Mouse (Mus musculus) forebrain, embryonic 16.5 days (tissue): ENCODE measurements around the gene Col4a3bp. TPM values are rescaled to one million over a fixed set of nuclear protein-coding genes. Genes with fewer than 3 reads are reported as not detected.

Source experiments
- ATAC-seq: fragments of 200-750 bp; cut with Nextera tagmentation; 2 replicates; pipeline ENCODE4 v1.8.0; 2017; ENCODE audit warnings: mild to moderate bottlenecking, moderate library complexity
- H3K27ac ChIP-seq: fragments of 300-500 bp; sonication (generic); 2 replicates; pipeline ENCODE4 v1.5.1; 2014; ENCODE audit warnings: low read length, control low read depth
- H3K27me3 ChIP-seq: fragments of 300-500 bp; sonication (generic); replicated peaks from 2 replicates; pipeline ENCODE4 v1.6.1; 2014; ENCODE audit warnings: low read length; ENCODE audit not compliant: control insufficient read depth, insufficient read depth
- H3K36me3 ChIP-seq: fragments of 300-500 bp; sonication (generic); 2 replicates; pipeline ENCODE4 v1.6.1; 2014; ENCODE audit not compliant: control insufficient read depth, insufficient read depth
- H3K4me1 ChIP-seq: fragments of 300-500 bp; sonication (generic); replicated peaks from 2 replicates; pipeline ENCODE4 v1.6.1; 2014; ENCODE audit warnings: low read length; ENCODE audit not compliant: control insufficient read depth, insufficient read depth
- H3K4me2 ChIP-seq: fragments of 300-500 bp; sonication (generic); 2 replicates; pipeline ENCODE4 v1.6.1; 2014; ENCODE audit warnings: mild to moderate bottlenecking, low read length, control low read depth
- H3K4me3 ChIP-seq: fragments of 300-500 bp; sonication (generic); replicated peaks from 2 replicates; pipeline ENCODE4 v1.5.1; 2014; ENCODE audit warnings: mild to moderate bottlenecking, low read length, control low read depth
- H3K9ac ChIP-seq: fragments of 300-500 bp; sonication (generic); replicated peaks from 2 replicates; pipeline ENCODE4 v1.6.1; 2014; ENCODE audit warnings: low read depth, low read length, control low read depth
- H3K9me3 ChIP-seq: fragments of 300-500 bp; sonication (generic); 2 replicates; pipeline ENCODE4 v1.6.1; 2016; ENCODE audit warnings: low read length; ENCODE audit not compliant: control insufficient read depth
- WGBS: fragments of 180-500 bp; shearing (Covaris S2); extraction: QIAGEN DNeasy Blood & Tissue Kit; methylation state at CpG from one replicate; pipeline ENCODE4 v1.1.7; 2014; 5-methylcytosine and 5-hydroxymethylcytosine counted together
- polyA plus RNA-seq: library from polyadenylated mRNA; unstranded; fragments of >200 nt; fragmentation: Nextera tagmentation; extraction: Ambion mirVana; gene quantifications from 2 replicates; pipeline ENCODE4 v1.2.1, GENCODE M21; 2015

Col4a3bp gene
- polyA plus RNA-seq, 1 experiment from 2014 or later = 9.6 TPM

DNA sequence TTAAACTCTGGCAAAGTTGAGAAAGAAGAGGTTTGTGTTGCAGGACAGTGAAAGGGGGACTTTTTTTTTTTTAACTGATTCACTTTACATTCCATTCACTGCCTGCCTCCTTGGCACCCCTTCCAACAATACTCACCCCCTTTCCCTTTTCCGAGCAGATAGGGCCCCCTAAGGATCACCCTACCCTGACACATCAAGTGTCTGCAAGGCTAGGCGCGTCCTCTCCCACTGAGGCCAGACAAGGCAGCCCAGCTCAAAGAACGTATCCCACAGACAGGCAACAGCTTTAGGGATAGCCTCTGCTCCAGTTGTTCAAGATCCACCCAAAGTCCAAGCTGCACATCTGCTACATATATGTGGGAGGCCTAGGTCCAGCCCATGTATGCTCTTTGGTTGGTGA lies 51.7 kb downstream of the Col4a3bp start:
- no peak overlapping the region for H3K4me3 ChIP-seq
- H3K27ac ChIP-seq = no peak overlapping the region
- H3K4me1 ChIP-seq = no peaks in the 10 kb centered on the region
- 0 out of 2 replicates have a peak, but pooled peaks cover 2% of the 10 kb centered on the region for H3K36me3 ChIP-seq
- 76% methylated on average over 4 of the region's 4 CpGs for WGBS
- no peak for ATAC-seq
- no peak overlapping the region for H3K9ac ChIP-seq
- no peak overlapping the region for H3K4me2 ChIP-seq
- no peaks in the 10 kb centered on the region for H3K9me3 ChIP-seq
- no peaks in the 10 kb centered on the region for H3K27me3 ChIP-seq

DNA sequence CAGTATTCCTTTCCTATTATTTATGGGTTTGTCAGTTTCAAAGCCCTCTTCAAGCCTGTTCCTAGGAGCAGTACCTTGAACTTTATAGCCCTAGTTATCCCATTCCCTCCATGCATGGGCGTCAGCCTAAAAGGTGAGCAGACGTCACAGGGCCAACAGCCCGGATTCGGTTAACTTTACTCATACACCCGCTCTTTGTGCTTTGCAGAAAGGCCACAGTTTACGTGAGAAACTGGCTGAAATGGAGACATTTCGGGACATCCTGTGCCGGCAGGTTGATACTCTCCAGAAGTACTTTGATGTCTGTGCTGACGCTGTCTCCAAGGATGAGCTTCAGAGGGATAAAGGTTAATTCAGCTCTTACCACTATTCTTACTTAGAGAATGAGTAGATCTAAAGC lies 56.8 kb downstream of the Col4a3bp start:
- Histone ChIP-seq H3K36me3 (peaks cover 2% of the 10 kb centered on the region; the same call in 1 of the 2 replicates), H3K4me1 (no peaks in the 10 kb centered on the region), H3K9me3 (no peaks in the 10 kb centered on the region), H3K4me2 (no peak overlapping the region), H3K27ac (no peak overlapping the region), H3K27me3 (no peaks in the 10 kb centered on the region), H3K9ac (no peak overlapping the region), H3K4me3 (no peak overlapping the region)
- no peak for ATAC-seq
- WGBS = 94% methylated on average over 9 of the region's 9 CpGs

DNA sequence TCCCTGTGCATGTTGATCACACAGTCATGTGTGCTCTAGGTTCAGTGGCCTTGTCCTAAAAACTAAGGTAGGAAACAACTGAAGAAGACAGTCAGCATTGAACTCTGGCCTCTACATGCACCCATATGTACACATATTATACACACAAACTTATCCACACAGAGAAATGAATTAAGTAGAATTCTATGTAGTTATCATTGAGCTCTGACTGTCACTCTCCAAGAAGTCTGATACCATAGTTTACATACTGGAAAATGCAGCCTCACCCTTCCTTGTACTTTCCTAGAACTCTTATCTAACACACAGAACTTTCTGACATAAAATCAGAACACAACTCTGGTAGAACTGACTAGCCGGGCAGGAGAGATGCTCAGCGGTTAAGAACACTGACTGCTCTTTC lies 61.8 kb downstream of the Col4a3bp start:
- H3K4me3 ChIP-seq = no peak overlapping the region
- no peaks in the 10 kb centered on the region; the same call in 1 of the 2 replicates for H3K36me3 ChIP-seq
- 95% methylated on average over 2 of the region's 2 CpGs for WGBS
- no peak overlapping the region for H3K4me2 ChIP-seq
- no peaks in the 10 kb centered on the region for H3K9me3 ChIP-seq
- H3K27ac ChIP-seq = no peak overlapping the region
- H3K27me3 ChIP-seq = no peaks in the 10 kb centered on the region
- no peaks in the 10 kb centered on the region for H3K4me1 ChIP-seq
- no peak overlapping the region for H3K9ac ChIP-seq
- no peak for ATAC-seq

DNA sequence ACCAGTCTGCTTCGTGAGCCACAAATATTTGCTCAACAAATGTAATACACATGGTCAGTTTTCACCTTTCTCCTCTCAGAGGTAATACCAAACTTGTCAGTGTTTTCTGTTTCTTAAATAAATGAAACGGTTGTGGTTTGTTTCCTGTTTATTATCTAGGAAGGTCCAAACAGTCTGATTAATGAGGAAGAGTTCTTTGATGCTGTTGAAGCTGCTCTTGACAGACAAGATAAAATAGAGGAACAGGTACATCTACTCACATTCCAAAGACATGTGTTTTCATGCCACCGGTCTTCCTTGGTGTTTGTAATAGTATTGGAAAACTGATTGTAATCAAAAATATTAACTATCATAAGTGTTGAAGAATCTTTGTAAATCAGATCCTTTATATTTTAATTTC lies 72.2 kb downstream of the Col4a3bp start:
- 96% methylated on average over 3 of the region's 3 CpGs for WGBS
- Histone ChIP-seq H3K4me1 (no peaks in the 10 kb centered on the region), H3K27me3 (no peaks in the 10 kb centered on the region), H3K4me3 (no peak overlapping the region), H3K27ac (no peak overlapping the region), H3K9ac (no peak overlapping the region), H3K4me2 (no peak overlapping the region), H3K9me3 (no peaks in the 10 kb centered on the region), H3K36me3 (peaks cover 4% of the 10 kb centered on the region; the same call in 1 of the 2 replicates)
- no peak for ATAC-seq

DNA sequence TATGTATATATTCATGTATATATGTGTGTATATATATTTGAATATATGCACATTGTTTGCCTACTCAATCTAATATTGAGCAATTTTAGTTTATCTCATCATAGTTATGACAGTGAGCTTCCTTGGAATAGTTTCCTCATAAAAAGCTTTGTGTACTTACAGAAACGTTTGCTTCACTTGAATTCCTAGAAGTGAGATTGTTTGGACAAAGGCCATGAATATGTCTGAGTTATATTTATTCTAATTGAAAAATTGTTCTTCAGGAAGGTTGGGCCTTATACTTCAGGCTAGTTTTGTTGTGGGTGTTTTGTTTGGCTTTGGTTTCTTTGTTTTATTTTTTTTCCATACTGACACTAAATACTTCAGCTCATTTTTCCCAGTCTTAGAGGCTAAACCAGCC lies 78.5 kb downstream of the Col4a3bp start:
- no peaks in the 10 kb centered on the region for H3K4me1 ChIP-seq
- no peak overlapping the region for H3K4me3 ChIP-seq
- WGBS = 52% methylated on average over 1 of the region's 1 CpGs
- H3K9ac ChIP-seq = no peak overlapping the region
- H3K27ac ChIP-seq = no peak overlapping the region
- H3K4me2 ChIP-seq = no peak overlapping the region
- no peaks in the 10 kb centered on the region for H3K27me3 ChIP-seq
- no peak for ATAC-seq
- H3K36me3 ChIP-seq = peaks cover 4% of the 10 kb centered on the region; the same call in 1 of the 2 replicates
- no peaks in the 10 kb centered on the region for H3K9me3 ChIP-seq

DNA sequence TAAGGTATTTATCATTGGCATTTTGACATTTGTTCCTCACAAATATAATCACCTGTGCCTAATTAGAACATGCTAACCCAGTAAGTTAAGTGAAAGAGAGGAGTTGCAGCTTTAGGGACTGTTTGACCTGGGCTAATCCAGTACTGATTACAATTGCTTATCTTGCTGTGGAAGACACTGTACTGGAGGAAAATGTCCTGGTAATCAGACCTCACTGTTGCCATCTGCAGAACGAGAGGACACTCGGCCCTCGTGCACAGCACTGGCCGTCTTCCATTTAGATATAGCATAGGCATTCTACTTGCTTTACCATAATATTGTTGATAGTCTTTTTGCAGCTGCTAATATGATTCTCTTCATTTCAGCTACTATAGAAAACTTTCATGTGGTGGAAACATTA lies 88.0 kb downstream of the Col4a3bp start:
- no peak overlapping the region for H3K4me3 ChIP-seq
- peaks cover 9% of the 10 kb centered on the region for H3K36me3 ChIP-seq
- no peak for ATAC-seq
- H3K4me1 ChIP-seq = no peaks in the 10 kb centered on the region
- no peak overlapping the region for H3K27ac ChIP-seq
- no peak overlapping the region for H3K4me2 ChIP-seq
- WGBS = 93% methylated on average over 4 of the region's 4 CpGs
- no peaks in the 10 kb centered on the region for H3K9me3 ChIP-seq
- H3K9ac ChIP-seq = no peak overlapping the region
- H3K27me3 ChIP-seq = no peaks in the 10 kb centered on the region

DNA sequence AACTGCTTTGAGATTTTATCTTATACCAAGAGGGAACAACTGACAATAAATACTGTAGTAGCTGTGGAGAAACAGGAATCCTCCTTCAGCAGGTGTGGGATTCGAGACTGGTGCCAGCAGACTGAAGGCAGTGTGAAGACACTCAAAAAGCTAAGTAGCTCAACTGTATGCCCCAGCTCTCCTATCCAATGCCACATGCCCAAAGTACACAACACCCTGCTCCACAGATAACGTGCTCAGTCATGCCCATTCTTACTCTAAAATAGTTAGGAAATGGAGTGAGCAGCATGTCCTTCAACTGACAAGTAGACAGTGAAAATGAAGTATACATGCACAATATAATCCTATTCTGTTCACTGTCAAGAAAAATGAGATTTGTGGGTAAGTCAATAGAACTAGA lies 101.8 kb downstream of the Col4a3bp start:
- no peak overlapping the region for H3K27ac ChIP-seq
- H3K27me3 ChIP-seq = no peaks in the 10 kb centered on the region
- H3K4me1 ChIP-seq = no peaks in the 10 kb centered on the region
- peaks cover 8% of the 10 kb centered on the region; the same call in 1 of the 2 replicates for H3K36me3 ChIP-seq
- no peaks in the 10 kb centered on the region for H3K9me3 ChIP-seq
- peak; percentile 49; the same call in 1 of the 2 replicates for ATAC-seq
- 66% methylated on average over 2 of the region's 2 CpGs for WGBS
- H3K4me3 ChIP-seq = no peak overlapping the region
- no peak overlapping the region for H3K9ac ChIP-seq
- H3K4me2 ChIP-seq = no peak overlapping the region

DNA sequence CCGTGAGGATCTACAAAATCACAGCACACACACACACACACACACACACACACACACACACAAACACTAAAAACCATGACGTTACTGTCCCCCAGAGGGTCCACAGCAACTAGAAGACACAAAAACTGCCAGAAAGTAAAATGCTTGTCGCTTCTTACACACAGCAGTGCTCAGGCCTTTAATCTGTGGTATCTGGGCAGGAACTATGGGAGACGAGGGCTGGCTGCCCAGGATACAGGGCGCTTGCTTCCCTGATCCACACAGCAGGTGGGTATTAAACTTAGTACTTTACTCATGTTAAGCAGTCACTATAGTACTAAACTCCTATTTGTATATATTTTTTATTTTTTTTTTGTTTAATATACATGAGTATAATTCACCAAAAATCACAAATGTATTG lies 103.4 kb downstream of the Col4a3bp start:
- Histone ChIP-seq H3K36me3 (peaks cover 18% of the 10 kb centered on the region), H3K4me3 (no peak overlapping the region), H3K9me3 (no peaks in the 10 kb centered on the region), H3K27ac (no peak overlapping the region), H3K4me2 (no peak overlapping the region), H3K9ac (no peak overlapping the region), H3K4me1 (no peaks in the 10 kb centered on the region), H3K27me3 (no peaks in the 10 kb centered on the region)
- ATAC-seq = no peak
- WGBS = 59% methylated on average over 5 of the region's 5 CpGs

DNA sequence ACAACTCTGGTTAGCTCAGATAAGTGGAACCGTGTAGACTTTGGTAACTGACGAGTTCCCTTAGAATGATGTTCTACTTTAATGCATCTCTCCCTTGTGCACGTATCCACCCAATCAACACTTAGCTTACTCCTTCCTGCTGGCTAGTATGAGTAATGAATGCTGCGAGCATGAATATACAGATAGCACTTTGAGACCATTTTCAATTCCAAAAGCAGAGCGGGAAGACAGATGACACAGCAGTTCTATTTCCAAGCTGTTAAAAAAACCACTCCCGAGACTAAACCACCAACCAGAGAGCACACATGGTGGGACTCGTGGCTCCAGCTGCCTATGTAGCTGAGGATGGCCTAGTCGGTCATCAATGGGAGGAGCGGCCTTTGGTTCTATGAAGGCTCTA lies 110.6 kb downstream of the Col4a3bp start:
- Histone ChIP-seq H3K9me3 (no peaks in the 10 kb centered on the region), H3K4me3 (no peak overlapping the region), H3K27me3 (no peaks in the 10 kb centered on the region), H3K4me1 (no peaks in the 10 kb centered on the region), H3K27ac (no peak overlapping the region), H3K4me2 (no peak overlapping the region), H3K36me3 (peaks cover 74% of the 10 kb centered on the region), H3K9ac (no peak overlapping the region)
- ATAC-seq = no peak
- 88% methylated on average over 9 of the region's 9 CpGs for WGBS

DNA sequence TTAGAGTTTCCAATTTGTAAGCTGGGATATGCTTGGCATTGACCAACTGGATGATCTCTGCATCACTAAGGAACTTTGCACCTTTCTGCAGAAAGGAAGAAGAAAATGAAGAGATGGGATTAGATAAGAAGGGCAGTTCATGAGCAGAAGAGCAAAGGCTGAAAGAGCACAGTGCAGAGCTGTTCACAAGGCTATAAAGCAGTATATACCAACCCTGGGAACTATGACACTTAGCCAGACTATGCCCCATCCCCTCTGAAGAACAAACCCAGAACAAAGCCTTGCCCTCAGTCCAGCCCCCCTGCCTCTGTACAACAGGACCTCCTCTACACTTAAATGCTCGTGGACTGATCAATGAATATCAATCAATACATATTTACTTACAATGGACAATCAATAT lies 114.3 kb downstream of the Col4a3bp start:
- no peak overlapping the region for H3K4me3 ChIP-seq
- H3K27ac ChIP-seq = no peak overlapping the region
- H3K4me1 ChIP-seq = peaks cover 7% of the 10 kb centered on the region
- H3K27me3 ChIP-seq = no peaks in the 10 kb centered on the region
- H3K9ac ChIP-seq = no peak overlapping the region
- no peak overlapping the region for H3K4me2 ChIP-seq
- 81% methylated on average over 1 of the region's 1 CpGs for WGBS
- no peaks in the 10 kb centered on the region for H3K9me3 ChIP-seq
- no peak for ATAC-seq
- H3K36me3 ChIP-seq = peaks cover 71% of the 10 kb centered on the region
